Mouse (Mus musculus) brain, adult 2 months (tissue): Measurements from ENCODE around the gene Mfsd9.

ENCODE experiments used
- DNase-seq: peaks from one replicate; pipeline ENCODE4 v3.0.0; 2011; ENCODE audit warnings: low read depth, low spot score

Mfsd9 gene

DNA sequence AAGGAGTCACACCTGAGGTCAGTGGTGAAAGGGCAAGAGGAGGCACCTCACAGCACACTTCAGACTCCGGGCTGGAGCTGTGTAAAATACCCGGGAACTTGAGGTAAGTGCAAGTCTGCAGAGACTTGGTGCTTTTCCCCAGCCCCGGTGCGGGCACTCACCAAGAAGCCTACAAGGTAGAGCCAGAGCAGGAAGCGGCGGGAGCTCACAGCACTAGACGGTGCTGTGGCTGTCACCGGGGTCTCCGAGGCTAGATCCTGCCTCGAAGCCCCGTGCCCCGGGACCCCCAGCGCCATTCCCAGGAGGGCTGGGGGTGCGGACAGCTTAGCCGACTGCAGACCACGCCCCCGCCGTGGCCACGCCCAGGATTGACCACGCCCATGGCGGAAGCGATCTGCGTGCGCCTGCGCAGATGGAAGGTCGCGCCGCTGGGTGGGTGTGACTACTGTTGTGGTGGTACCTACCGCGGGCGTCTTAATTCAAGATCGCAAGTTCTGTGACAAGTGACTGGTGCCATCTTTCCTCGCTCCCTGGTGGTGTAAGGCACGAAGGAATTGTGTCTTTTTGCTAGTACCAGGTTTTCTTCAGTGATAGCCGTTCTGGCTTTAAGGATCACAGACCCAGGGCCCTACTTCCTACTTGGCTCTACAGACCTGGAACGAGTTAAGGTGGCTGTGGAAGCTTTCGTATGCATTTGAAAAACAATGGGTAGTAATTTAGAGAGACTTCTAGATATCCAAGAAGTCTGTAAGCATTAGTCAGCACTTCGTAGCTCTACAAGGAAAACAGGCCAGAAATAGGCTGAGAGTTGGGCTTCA is at the start of gene Mfsd9:
Gene Mfsd9 (minus strand): TSS at position 364 of the 818 bp plus-strand sequence.
- peak; percentile 90 for DNase-seq

GRCm38 (mm10) chr1:40835468-40835867 is 45.0 kb upstream of the Mfsd9 start:
- no peak for DNase-seq

- no peak for DNase-seq
Measured at GRCm38 (mm10) chr1:40830712-40831507, 40.4 kb upstream of the Mfsd9 start.

- DNase-seq, result peak; percentile 16
Measured at GRCm38 (mm10) chr1:40829213-40829914, 38.9 kb upstream of the Mfsd9 start.

- no peak for DNase-seq
Measured at GRCm38 (mm10) chr1:40825826-40826225, 35.3 kb upstream of the Mfsd9 start.

DNA sequence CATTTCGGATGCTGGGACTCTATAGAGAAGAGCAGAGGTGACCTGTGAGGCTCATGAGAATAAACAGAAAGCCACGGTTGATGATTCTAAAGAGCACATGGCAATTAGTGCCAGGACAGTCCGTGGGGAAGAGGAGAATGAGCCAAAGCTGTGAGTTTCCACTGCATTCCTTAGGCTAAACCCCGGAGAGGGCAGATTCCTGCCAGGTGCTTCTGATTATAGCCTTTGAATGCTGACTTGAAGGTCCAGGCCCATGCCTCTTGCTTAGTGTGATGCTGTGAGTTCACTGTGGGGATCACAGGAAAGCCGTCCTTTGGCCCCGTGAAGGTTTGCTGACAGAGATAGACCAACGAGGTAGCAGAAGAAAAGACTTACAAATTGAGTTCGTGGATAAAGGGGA is 34.4 kb upstream of the Mfsd9 start:
- DNase-seq, result no peak

GRCm38 (mm10) chr1:40824517-40824916 is 34.0 kb upstream of the Mfsd9 start:
- DNase-seq, result no peak

DNA sequence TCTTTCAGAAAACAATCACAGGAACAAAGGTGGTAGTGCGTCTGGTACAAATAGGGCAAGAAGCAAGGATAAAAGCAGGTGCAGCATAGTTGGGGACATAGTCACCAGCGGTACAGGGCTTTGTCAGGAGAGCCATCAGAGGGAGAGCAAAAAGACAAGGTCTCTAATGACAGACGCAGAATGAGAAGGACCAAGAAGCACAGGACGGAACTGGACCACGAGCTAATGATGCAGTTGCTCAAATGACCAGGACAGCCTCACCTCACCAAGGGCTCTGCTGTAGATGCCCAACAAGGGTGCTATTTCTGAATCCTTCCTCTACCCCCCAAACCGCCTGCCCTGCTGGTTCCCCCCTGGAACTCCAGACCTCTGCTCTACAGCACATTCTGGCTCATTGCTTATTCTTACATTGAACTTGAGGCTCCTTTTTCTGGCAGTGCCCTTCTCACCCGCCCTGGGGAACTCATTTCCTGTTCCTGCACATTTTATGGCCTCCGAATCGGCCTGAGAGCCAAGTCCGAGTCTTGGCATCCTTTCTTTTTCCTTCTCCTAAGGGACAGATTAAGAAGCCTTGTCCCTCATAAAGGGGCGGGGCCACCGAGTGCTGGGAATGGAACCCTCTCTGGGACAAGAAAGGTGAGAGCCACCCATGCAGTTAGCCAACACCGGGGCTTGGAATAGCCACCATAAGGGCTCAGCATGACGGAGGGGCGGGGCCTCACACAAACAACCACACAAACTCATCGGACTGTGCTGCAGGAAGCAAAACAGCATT is 24.8 kb upstream of the Mfsd9 start:
- no peak for DNase-seq

DNA sequence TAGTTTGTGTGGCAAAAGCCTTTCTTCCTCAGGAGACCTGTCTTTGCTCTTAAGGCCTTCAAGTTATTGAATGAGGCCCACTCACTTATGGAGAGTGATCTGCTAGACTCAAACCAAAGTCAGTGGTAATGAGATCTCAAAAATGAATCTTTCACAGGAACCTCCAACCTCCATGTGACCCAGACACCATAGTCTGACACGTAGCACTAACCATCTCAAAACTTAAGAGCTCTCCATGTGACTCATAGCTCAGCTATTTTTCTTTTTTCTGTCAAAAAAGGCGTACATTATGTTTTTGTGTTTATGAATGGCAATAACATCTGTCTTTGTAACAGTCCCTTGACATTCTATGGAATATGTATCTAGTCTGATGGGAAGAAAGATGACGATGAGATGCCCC is 18.2 kb upstream of the Mfsd9 start:
- DNase-seq, result no peak

DNA sequence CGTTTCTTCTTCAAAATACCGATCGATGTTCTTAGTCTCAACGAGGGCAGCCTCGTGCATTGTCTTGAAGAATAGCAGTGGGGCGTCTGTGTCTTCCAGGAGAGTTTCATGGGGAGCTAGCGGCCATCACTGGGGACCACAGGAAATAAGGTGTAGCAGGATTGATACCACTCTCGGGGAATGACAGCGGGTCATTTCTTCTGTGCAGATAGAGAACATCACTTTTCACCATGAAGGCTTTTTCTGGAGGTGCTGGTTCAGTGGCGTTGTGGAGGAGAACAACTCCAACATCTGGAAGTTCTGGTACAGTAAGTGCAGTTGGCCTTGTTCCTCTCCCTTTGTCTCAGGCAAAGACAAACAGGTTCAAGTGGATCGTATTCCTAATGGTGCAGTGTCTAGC is 15.4 kb upstream of the Mfsd9 start:
- DNase-seq, result no peak

- no peak for DNase-seq
Measured at GRCm38 (mm10) chr1:40805351-40805750, 14.9 kb upstream of the Mfsd9 start, which contains the start of gene Tmem182. TSS of gene Tmem182 (plus strand) at chr1:40805601.

GRCm38 (mm10) chr1:40804118-40804517 is 13.6 kb upstream of the Mfsd9 start:
- DNase-seq, result no peak

- DNase-seq, result peak; percentile 81
Measured at GRCm38 (mm10) chr1:40802759-40803158, 12.3 kb upstream of the Mfsd9 start.

DNA sequence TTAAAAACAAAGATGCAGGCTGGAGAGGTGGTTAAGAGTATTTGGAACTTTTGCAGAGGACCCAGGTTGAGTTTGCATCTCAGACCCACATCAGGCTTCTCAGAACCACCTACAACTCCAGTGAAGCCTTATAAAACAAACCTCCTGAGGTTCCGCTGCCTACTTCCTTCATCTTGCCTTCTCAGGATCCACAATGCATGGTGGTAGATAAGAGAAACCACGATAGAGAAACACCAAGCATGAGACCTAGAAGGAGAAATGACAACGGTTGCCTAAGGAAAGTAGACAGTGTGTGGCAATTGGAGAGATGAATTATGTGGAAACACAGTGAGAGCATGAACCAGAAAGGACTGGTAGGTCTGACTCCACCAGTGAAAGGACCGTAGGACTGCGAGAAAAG is 10.4 kb upstream of the Mfsd9 start:
- no peak for DNase-seq

DNA sequence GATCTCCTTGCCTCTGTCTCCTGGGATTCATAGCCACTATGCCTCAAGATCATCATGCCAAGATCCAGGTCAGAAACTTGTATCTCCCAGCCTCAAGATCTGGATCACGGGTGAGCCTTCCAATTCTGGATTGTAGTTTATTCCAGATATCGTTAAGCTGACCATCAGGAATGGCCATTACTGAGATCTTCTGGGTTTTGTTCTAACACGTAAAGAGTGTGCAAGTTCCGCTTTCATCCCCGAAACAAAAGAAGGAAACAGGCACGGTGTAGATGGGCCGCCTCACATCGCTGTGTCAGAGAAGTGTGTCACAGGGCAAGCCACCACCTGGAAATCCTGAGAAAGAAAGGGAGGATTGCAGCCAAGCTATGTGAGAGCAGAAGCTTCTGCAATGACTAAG is 8.6 kb upstream of the Mfsd9 start:
- DNase-seq, result no peak

DNA sequence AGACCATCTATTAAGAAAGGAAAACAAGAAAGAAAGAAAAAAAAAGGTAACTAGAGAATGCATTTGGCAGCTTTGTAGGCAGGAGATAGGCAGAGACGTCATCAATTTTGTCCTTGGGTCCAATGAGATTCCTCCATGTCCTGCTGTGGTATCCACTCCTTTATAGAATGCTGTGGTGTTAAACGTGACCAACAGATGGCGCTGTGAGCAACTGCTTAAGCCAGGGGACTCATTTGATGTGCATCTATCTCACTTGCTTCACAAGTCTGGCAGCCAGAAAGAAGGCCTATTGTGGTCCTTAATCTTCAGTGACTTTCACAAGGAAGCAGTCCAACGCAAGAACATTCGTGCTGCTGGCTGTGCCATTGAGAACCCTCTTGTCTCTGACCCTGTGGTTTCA is 6.9 kb upstream of the Mfsd9 start:
- DNase-seq, result peak; percentile 82

- DNase-seq, result no peak
Measured at GRCm38 (mm10) chr1:40795508-40795907, 5.0 kb upstream of the Mfsd9 start.

DNA sequence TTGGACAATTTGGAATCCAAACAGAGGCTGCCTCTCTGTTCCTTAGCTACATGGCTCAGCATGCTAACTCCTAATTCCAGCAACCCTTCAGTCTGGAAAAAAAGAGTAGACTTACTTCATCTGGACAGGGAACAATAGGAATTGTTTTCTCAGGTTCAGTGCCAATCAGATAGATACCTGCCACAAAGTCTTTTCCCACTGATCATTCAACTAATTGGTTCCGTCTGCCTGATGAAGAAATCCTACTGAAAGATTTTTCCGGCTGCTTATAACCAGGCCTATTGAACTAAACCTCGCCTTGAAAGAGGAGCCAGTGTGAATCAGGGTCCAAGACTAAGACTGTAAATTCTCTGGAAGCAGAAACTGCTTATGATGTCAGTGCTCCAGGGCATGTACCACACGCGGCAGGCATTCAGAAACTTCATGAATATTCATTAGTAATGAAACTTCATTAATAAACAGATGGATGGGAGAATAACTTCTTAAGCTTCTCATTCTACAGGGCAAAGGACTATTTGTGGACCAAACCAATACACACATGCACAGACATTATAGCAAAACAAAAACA is 737 bp downstream of the Mfsd9 start:
- peak; percentile 12 for DNase-seq

- no peak for DNase-seq
Measured at GRCm38 (mm10) chr1:40788956-40789355, 1.5 kb downstream of the Mfsd9 start.

GRCm38 (mm10) chr1:40785876-40786445 is 4.5 kb downstream of the Mfsd9 start:
- DNase-seq, result no peak

DNA sequence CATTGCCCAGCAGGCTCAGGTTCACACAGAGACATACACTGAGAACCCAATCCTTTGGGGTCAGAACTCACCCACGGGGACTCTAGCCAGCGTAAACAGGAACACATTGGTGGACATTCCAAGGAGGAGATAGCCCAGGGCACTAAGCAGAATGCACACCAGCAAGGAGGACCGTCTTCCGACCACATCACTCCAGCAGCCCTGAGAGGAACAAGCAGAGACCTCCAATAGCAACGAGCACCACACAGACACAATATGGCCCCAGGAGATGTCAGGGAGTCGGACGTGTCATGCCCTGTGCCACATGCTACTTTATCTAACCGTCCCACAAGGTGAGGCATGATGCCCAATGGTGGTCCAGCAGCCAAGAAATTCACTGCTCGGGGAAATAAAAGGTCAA is 6.2 kb downstream of the Mfsd9 start:
- DNase-seq, result no peak
